Mouse (Mus musculus) CD8-positive naive resting alpha-beta T cell, adult 57 days (primary cell): ENCODE results near the gene Ptcd3. TPM values are rescaled to one million over a fixed set of nuclear protein-coding genes. Genes with fewer than 3 reads are reported as not detected.

Source experiments
- total RNA-seq: library from RNA; stranded (reverse); gene quantifications from one replicate; pipeline ENCODE4 v1.2.4, GENCODE M21; 2023

Gene Ptcd3
- 88.5 TPM for total RNA-seq

DNA sequence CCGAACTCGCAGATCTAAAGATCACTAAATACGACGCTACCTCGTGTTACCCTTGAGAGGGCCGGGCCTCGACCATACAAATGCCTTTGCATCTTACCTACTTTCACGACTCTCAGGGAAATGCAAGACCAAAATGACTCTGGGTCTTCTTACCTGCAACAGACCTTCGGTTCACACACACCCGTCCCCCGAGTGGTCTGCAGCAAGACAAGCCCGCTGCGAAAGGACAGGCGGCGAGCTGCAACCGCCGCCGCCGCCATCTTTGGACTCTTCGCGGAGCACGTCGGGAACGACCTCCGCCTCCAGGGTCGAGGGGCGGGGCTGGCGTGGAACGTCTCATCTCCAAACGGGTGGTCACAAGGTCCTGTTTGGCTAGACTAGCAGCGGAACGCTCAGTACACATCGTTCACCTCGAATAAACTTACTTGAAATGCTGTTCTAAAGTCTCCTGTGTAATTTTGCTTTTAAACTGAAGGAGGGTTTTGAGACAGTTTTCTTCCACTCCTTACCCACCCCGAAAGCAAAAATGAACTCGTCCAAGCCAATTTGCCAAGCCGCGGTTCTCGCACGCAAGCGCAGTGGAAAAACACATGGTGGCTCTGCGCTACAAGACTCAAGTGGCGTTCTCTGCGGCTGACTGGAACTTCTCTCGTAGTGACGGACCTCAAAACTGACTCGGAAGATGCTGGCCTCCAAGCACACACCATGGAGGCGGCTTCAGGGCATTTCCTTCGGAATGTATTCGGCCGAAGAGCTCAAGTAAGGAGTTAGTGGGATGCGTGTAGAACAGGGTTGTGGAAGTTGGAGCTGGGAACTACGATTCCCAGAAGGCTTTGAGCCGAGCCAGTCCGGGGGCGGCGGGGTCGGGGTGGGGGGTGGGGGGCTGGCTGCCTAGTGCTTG is at the start of gene Ptcd3, which contains the start of gene Polr1a:
Gene Ptcd3 (minus strand): TSS at position 270 of the 901 bp plus-strand sequence.
Gene Polr1a (plus strand): TSS at position 573 of the 901 bp plus-strand sequence.

DNA sequence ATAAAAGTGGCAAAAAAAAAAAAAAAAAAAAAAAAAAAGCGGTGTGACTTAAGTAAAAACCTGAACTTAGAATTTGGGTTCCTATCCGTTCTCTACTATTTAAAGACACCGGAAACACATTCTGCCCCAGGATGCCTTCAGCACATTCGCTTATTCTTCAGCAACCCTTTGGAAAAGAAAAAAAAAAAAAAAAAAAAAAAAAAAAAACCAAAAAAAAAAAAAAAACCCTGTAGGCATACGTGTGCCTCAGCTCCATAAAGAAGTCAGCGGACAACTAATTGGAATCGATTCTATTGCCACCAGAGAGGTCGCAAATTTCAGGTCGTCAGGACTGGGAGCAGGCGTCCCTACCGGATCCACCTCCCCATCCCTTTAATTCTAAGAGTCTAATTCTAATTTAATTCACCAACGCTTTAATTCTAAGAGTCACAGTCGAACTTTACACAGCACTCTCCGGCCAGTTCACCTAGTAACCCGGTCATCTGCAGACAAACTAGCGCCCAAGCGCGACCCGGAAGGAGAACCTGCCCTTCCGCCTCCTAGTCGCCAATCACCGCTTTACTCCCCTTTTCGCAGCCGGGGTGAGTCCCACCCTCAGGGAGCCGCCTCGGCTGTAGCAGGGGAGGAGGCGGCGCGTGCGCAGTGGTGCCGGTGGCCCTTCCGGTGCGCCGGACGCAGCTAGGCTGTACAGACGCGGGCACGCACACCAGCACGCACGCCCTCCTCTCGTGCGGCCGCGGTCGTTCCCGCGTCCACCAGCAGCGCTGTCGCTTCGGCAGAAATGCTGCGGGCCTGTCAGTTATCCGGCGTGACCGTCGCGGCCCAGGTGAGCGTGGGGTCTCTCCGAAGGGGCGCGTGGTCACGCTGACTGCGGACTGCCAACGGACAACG is 77.6 kb downstream of the Ptcd3 start, which contains the start of gene Immt:
Gene Immt (plus strand): TSS at position 642 of the 891 bp plus-strand sequence.

Other genes with a start within 250 kb of the Ptcd3 start
- 0.58 TPM for gene Reep1, start 201.2 kb downstream of the Ptcd3 start, total RNA-seq
- gene Mrpl35, start 81.8 kb downstream of the Ptcd3 start, total RNA-seq, result 25.1 TPM
- gene Immt, start 77.4 kb downstream of the Ptcd3 start, total RNA-seq, result 93.8 TPM
- 62.1 TPM for gene Polr1a, start 303 bp upstream of the Ptcd3 start, total RNA-seq
- 3.1 TPM for gene St3gal5, start 188.8 kb upstream of the Ptcd3 start, total RNA-seq